ENCODE assay signal across 8 mouse cellular contexts in the genomic region with DNA sequence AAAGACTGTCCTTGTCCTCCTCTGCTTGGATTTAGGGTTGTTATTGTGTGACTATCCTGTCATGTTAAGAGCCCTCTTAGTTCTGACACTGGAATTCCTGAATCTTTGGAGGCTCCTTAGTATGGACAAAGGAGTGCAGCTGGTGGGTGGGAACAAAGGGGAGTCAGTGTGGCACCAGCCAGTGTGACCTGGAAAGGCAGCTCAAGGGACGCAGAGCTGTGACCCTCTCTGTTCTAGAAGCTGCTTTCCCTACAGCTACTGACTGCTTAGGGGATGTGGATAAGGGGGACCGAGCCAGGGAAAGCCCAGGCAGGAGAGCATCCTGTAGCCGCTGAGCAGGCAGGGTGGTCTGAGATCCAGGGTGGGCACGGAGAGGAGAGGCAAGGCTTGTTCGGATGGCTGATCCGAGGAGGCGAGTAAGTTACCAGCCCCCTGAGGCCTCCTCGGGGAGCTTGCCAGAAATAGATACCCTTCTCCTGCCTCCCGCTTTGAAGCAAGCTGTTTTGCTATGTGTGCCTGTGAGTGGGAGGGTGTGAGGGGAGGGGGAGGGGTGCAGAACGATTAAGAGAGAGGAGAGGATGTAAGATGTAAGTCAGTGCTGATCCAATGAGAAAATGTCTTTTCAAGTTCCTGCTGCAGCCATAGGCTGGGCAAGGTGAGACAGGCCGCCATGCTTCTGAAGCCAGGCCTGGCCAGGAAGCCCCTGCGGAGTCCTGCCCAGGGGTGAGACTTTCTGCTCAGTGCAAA.
A peak's percentile ranks its signal among the peaks of the same experiment; 100 is the strongest.
DNase-seq lines count a peak whose midpoint lies in the region; ATAC-seq and TF ChIP-seq lines count a peak whose summit lies in the region.

No protein-coding gene starts in this region.

- 13% methylated on average over 12 of the region's 12 CpGs for WGBS in kidney, embryonic 14.5 days
- WGBS in hindbrain, embryonic 14.5 days = 21% methylated on average over 12 of the region's 12 CpGs
- 18% methylated on average over 12 of the region's 12 CpGs for WGBS in midbrain, postnatal 0 days

- H3K27me3 ChIP-seq in kidney, embryonic 14.5 days (ENCODE audit: control insufficient read depth, insufficient read depth, low read length) = 0 out of 2 replicates have a peak, but pooled peaks cover 1% of the 10 kb centered on the region
- peaks cover 6% of the 10 kb centered on the region; the same call in 1 of the 2 replicates for H3K27me3 ChIP-seq in hindbrain, embryonic 14.5 days (ENCODE audit: control insufficient read depth, insufficient read depth, low read length)
- H3K27me3 ChIP-seq in midbrain, postnatal 0 days (ENCODE audit: insufficient read depth, low read length) = no peaks in the 10 kb centered on the region

- peaks cover 40% of the 10 kb centered on the region for H3K4me1 ChIP-seq in kidney, embryonic 14.5 days (ENCODE audit: control insufficient read depth, insufficient read depth, low read length)
- H3K4me1 ChIP-seq in hindbrain, embryonic 14.5 days (replicated peaks; ENCODE audit: control insufficient read depth, insufficient read depth, low read length) = peaks cover 17% of the 10 kb centered on the region
- peaks cover 13% of the 10 kb centered on the region; the same call in 1 of the 2 replicates for H3K4me1 ChIP-seq in midbrain, postnatal 0 days (ENCODE audit: insufficient read depth, low read length)

- H3K9ac ChIP-seq in kidney, embryonic 14.5 days (ENCODE audit: low read depth, low read length) = 0 out of 2 replicates have a peak overlapping the region, but pooled peaks have one; percentile 37
- H3K9ac ChIP-seq in hindbrain, embryonic 14.5 days = no peak overlapping the region
- no peak overlapping the region for H3K9ac ChIP-seq in midbrain, postnatal 0 days (replicated peaks; ENCODE audit: low read length, poor library complexity, severe bottlenecking)

- DNase-seq in kidney, postnatal 10 days = no peak
- DNase-seq in embryo, embryonic 11 days = peak; percentile 59
- peak; percentile 45 for DNase-seq in hindbrain, embryonic 14.5 days (ENCODE audit: low spot score)
- DNase-seq in midbrain, postnatal 0 days (ENCODE audit: low spot score) = peak; percentile 54
- DNase-seq in ovary, postnatal 10 days (ENCODE audit: low spot score) = no peak
- no peak for DNase-seq in adrenal gland, postnatal 36 days

- H3K4me3 ChIP-seq in kidney, embryonic 14.5 days (ENCODE audit: low read length) = no peak overlapping the region
- H3K4me3 ChIP-seq in hindbrain, embryonic 14.5 days (replicated peaks; ENCODE audit: low read length) = no peak overlapping the region
- no peak overlapping the region for H3K4me3 ChIP-seq in midbrain, postnatal 0 days (ENCODE audit: low read depth, low read length)

- H3K36me3 ChIP-seq in kidney, embryonic 14.5 days (ENCODE audit: control insufficient read depth, insufficient read depth, low read length) = no peaks in the 10 kb centered on the region
- no peaks in the 10 kb centered on the region for H3K36me3 ChIP-seq in hindbrain, embryonic 14.5 days (replicated peaks; ENCODE audit: control insufficient read depth, insufficient read depth)
- H3K36me3 ChIP-seq in midbrain, postnatal 0 days (ENCODE audit: insufficient read depth, low read length) = no peaks in the 10 kb centered on the region

- no peaks in the 10 kb centered on the region for H3K9me3 ChIP-seq in kidney, embryonic 14.5 days (ENCODE audit: control insufficient read depth, low read length)
- no peaks in the 10 kb centered on the region for H3K9me3 ChIP-seq in hindbrain, embryonic 14.5 days (ENCODE audit: control insufficient read depth, low read length)
- no peaks in the 10 kb centered on the region for H3K9me3 ChIP-seq in midbrain, postnatal 0 days (ENCODE audit: low read length)

- no peak for TF ChIP-seq CTCF in midbrain, postnatal 0 days (IDR thresholded peaks at IDR 0.05)

- peak overlapping the region; percentile 86; the same call in 1 of the 2 replicates for H3K27ac ChIP-seq in kidney, embryonic 14.5 days (ENCODE audit: low read depth, low read length)
- H3K27ac ChIP-seq in hindbrain, embryonic 14.5 days = 0 out of 2 replicates have a peak overlapping the region, but pooled peaks have one; percentile 20
- no peak overlapping the region for H3K27ac ChIP-seq in midbrain, postnatal 0 days (ENCODE audit: low read depth, low read length)

- ATAC-seq in kidney, embryonic 14.5 days (ENCODE audit: low FRiP score, low TSS enrichment) = peak; percentile 83
- peak; percentile 44; the same call in 1 of the 2 replicates for ATAC-seq in hindbrain, embryonic 14.5 days (ENCODE audit: low FRiP score)
- peak; percentile 64 for ATAC-seq in midbrain, postnatal 0 days (ENCODE audit: low FRiP score)
- ATAC-seq in erythroid progenitor cell, adult 5-6 weeks (replicated peaks; ENCODE audit: low FRiP score, poor library complexity, severe bottlenecking) = no peak

- H3K4me2 ChIP-seq in kidney, embryonic 14.5 days (replicated peaks; ENCODE audit: low read depth, low read length) = 0 out of 2 replicates have a peak overlapping the region, but pooled peaks have one; percentile 5
- 0 out of 2 replicates have a peak overlapping the region, but pooled peaks have one; percentile 12 for H3K4me2 ChIP-seq in hindbrain, embryonic 14.5 days (replicated peaks)
- peak overlapping the region; percentile 12; the same call in 1 of the 2 replicates for H3K4me2 ChIP-seq in midbrain, postnatal 0 days (ENCODE audit: low read depth, low read length, poor library complexity, severe bottlenecking)

Comparison
In these comparisons a context has a peak if more than half of its experiments do, and no peak if none do; other contexts are left out.
1. DNase-seq: peak in embryo, embryonic 11 days (single experiment), hindbrain, embryonic 14.5 days (single experiment) and midbrain, postnatal 0 days (single experiment); none in kidney, postnatal 10 days (single experiment), ovary, postnatal 10 days (single experiment) and adrenal gland, postnatal 36 days (0 of 2).
2. Peak in every context shown above with its lines, with median percentiles within 50 percentile points of each other: H3K4me2 ChIP-seq.